Mouse (Mus musculus) right cerebral cortex, postnatal 10 days (tissue): ENCODE measurements at regions not wholly inside any gene's neighbourhood (a gene's known extent, or its start where the extent isn't known, plus 50 kb on each side); places are given as distances from the start of the nearest gene placed in this dataset.

Source experiments
- DNase-seq, 2 experiments: peaks; one replicate each; pipeline ENCODE4 v3.0.0; 2021; ENCODE audit warnings: low spot score in 2 of 2

DNA sequence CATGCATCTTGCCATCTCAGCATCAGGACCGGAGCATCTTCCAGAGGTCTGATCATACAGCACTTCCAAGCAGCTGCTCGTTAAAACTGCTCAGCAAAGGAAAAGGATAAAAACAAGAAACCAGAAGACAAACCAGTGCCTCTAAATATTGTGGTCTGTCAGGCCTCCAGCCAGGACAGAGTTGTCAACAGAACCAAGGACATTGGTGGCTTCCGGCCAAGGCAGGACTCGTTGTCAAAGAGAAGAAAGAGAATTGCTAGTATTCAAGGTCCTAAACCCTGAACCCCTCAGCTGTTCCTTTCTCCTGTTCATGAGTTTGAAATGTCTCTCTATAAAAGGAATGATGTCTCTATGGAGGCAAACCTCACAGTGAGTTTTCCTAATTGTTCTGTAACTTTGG, 155.0 kb downstream of the Sp3 start:
- DNase-seq = peak in 1 of 2 experiments; percentile 44

DNA sequence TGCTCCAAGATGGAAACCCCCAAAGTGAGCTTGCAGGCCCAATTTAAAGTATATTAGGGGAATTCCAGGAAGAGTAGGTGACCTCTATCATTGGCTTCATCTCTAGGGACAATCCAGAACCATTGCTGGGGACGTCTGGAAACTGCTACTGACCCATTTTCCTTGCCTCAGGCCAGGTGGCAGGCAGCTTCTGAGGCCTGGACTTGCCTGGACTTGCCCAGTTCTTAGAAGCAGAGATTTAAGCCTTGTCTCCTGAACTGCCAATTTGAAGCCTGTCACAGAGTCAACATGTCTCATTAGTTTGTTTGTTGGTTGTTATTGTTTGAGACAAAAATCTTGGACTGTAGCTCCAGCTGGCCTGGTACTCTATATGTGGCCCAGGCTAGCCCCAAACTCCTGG, 151.1 kb downstream of the Sp3 start:
- no peak for DNase-seq

DNA sequence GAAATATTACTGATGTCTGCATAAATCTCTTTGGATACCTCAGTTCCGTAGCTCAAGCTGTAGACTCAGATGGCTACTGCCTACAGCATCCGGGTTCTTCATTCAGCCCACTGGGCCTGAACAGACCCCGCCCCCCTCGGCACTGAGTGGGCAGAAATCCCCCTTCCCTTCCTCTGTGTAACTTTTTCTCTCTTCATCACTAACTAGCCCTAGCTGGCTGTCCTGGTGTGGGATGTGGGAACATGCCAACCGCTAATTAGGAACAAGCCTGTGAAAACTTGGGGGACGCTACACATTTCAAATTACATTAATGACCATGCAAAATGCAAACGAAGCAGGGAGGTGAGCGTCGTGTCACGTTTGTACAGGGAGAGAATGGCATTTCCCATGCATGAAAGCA, 147.5 kb downstream of the Sp3 start:
- no peak for DNase-seq

DNA sequence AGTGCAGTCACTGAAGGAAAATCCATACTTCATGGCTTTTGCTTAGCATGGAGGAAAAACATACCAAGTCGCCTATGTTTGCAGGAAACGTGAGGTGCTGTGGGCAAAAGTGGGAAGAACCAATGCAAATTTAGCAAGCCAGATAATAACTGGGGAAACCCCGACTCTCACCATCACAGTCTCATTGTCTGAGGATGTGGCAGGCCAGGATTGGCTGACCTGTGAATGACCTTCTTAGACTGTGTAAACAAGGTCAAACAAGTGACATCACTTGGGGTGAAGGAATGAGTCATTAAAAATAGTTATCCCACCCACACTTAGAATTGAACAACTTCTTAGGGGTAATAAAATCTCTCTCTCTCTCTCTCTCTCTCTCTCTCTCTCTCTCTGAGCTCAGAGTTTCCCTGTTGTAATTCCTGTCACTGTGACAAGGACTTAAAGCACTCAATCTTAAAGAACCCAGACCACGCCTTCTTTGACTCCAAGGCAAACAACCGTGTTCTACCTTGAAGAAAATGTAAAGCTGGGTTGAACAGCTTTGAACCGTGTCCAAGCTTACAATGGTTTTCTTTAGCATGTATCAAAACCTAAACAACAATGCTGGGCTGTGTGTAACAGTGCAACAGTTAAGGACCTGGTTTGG, 142.0 kb downstream of the Sp3 start:
- no peak for DNase-seq

DNA sequence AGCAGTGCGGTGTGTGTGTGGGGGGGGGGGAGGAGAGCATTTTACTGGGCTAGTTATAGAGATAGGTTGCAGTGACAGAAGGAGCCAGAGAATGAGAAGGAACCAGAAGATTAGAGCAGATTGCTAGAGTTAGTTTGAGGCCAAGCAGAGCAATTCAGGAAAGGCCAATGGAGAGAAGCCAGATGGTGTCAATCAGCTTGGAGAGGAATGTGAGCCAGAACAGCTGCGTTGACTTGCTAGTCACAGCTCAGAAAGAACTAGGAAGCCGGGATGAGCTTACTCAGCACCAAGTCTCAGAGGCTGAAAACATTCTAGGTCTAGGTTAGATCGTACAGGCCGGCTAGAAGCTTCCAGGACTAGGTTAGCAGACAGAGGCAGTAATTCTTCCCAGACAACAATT, 140.6 kb downstream of the Sp3 start:
- no peak for DNase-seq

DNA sequence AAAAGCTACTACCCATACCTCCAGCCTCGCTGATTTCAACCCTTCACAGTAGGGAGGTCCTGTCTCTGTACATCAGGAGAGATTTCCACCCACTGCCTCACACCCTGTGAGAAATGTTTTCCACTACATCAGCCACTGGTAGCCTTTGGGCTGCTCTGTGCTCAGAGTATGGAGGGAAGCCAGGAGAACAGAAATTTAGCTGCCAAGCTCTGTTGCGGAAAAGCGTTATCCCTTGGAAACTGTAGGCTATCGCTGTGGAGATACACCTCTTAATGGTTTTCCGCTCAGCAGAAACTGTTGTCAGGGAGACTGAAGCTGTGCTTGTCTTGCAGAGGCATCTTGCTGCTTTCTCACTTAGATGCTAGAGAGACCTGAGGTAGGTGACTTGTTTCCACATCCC, 138.9 kb downstream of the Sp3 start:
- DNase-seq = peak; percentile 25 to 53

DNA sequence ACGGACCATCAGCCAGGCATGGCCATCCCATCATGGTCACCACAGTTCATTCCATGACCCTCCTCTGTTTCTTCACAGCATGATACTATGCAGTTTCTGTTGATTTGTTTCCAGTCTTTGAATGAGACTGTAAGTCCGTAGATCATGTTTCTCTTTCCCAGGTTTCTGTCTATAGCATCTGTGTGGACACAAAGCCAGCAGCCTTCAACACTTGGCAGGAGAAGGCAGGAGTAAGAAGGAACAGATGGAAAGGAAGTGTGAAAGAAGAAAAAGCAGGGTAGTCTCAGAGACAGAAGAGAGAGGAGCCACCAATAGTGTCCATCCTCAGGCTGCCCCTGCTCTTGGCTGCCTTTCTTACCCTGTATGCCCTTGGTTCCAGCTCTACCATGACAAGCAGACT, 136.6 kb downstream of the Sp3 start:
- DNase-seq = peak in 1 of 2 experiments; percentile 38

DNA sequence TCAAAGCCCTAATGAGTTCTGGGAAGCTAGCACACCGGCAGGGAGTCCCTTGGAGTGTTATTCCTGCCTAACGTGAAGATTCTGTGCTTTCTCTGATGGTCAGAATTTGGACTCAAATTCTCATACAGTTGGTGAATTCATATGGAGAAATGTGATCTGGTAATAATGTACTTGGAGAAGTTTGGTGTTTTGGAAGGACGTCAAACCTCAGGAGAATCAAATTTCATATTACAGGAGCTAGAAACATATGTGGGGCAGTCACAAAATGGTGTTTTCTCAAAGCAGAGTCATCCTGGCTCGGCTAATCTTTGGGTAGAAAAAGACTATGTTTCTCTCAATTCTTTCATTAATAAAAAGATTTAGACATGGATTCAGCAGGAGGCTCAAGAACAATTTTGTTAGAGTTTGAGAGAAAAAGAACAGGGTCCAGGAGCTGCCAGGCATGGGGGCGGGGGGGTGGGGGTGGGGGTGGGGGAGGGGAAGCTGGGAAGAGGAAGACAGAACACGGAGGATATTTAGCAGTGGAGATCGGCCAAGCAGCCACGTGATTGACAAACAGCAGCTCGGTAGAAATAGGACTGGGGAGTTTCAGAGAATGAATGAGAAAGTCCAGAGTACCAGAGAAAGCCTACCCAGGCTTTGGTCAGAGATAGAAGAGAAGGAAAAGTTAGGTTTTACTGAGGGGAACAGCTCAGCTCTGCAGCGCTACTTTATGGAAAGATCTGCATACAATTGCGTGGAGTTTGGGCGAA, 130.6 kb downstream of the Sp3 start:
- no peak for DNase-seq

DNA sequence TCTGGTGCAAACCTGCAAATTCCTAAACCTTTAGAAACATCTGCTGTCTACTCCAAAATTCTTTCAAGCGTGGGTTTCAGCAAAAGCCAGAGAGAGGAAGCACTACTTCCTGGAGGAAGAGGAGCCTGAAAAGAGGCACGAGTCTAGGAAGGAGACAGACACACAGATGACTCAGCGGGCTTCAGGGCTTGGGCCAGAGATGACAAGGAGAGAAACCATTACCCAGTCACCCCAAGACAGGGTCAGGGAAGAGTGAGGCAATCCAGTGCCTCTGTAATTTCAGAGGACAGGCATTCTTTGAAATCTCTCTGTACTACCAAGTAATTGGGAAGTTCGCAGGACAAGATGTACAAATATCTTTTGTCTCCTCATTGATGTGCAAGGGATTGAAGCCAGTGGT, 127.7 kb downstream of the Sp3 start:
- no peak for DNase-seq

DNA sequence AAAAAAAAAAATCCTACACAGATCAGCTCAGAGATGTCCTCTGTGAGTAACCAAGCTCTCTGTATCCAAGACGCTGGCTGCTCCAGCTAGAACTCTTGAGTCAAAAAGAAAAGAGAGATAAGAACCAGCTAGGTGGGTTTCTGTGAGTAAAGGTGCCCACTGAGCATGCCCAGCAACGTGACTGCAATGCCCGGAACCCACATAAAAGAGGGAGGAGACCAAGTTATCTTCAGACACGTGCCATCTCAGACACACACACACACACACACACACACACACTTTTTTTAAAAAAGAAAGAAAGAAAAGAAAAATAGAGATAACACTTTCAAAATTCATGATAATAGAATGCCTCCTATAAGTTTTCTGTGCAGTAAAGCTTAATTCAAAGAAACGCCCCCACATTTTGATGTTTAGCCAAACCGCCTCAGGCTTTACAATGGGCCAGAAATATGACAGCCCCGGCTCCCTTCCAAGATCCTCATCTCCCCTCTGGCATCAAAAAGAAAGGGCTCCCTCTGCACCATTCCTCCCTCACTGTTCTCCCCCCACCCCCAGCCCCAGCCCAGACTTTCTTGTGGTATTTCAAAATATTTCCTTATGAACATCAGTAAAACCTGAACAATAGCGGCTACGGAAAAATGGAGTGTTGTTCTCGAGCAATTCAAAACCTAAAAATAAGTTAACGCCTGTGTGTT, 124.8 kb downstream of the Sp3 start:
- peak; percentile 47 to 52 for DNase-seq

DNA sequence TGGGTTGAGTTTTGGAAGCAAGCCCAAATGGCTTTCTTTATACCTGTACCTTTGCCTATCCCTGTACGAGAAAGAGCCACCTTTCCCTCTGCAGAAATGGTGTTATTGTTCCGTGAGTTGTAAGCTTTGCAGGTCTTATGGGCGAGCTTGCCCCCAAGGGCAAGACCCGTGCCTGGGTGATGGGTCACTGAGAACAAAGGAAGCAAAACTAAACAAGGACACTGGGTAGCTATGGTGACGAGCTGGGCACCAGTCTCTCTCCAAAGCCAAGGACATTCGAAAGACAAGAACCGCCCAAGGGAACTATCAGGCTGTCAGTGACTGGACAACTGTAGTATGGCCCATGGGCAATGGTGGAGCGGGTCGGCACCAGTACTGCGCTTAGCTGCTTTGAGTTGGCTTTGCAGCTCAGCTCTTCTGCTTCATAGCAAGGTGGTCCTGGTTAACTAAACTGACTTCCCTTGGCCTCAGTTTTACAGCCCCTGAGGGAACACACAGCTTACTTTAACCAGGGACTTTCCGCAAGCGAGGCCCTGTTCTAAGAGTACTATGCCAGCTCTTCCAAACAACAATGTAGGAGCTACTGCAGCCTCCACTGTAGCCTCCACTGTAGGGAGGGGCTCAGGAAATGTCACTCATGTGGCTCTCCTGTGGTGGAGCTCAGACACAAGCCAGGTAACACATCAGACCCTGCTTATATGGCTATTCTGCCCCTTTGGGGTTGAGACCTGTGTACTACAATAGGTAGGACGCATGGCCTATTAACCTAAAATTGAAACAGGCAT, 124.1 kb downstream of the Sp3 start:
- no peak for DNase-seq

DNA sequence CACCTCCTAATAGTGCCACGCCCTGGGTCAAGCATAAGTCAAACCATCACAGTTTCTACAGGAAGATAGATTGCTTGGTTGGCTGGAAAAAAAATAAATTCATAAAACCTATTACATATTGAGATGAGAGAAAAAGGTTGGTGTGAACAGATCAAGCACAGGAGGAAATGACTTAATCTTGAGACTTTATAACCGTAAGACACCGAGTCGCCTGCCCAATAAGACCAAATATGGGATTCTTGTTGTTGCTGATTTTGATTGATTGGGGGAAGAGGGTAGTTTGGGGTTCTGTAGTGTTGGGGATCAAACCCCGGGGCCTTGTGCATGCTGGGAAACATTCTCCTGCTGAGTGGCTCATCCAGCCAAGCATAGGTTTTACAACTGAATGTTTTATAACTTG, 122.9 kb downstream of the Sp3 start:
- no peak for DNase-seq

DNA sequence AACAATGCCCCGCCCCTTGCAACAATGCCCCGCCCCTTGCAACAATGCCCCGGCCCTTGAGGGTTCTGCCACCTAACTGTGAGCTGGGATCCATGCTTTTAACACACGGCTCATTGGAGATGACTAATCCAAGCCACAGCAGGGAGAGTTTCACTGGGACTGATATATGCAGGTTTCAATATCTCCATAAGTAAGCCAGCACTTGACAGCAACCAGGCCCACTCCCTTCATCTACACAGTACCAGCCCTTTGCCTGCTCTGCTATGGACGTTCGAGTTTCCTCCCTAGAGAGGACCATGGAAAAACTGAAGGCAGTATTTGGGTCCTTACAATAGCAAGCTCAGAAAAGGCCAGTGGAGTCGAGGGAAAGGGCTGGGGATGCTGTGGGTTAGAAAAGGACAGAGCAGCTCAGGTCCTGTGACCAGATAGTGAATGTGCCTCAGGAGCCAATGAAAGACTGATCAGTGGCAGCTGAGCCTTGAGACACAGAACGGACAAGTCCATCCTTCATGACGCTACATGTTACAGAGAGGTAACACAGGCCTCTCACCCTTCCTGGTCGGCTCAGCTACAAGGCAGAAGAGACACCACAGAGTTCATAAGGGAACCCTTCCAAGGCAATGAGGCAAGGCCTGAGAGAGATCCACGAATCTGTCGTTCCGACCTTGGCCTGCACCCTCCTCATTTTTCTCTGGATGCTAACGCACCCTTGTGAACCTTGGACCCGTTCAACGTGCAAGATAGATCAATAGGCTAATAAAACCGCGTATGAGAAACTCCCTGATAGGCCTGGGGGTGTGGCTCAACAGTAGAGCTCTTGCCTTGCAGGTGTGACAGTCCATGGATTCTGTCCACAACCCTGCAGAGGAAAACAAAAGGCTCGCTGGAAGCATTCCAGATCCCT, 114.5 kb downstream of the Sp3 start:
- DNase-seq = no peak

DNA sequence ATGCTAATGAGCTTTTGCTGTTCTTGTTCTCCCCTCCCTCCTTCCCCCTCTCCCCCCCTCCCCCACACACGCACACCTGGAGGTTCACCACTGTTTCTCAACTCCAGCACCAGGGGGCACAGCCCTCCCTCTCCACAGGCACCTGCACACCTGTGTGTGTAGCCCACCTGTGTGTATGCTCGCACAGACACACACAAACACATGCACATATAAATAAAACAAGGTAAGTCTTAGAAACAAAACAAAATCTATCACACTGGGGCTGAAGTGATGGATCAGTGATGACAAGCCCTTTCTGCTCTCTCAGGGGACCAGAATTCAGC, 113.9 kb downstream of the Sp3 start:
- DNase-seq = no peak

DNA sequence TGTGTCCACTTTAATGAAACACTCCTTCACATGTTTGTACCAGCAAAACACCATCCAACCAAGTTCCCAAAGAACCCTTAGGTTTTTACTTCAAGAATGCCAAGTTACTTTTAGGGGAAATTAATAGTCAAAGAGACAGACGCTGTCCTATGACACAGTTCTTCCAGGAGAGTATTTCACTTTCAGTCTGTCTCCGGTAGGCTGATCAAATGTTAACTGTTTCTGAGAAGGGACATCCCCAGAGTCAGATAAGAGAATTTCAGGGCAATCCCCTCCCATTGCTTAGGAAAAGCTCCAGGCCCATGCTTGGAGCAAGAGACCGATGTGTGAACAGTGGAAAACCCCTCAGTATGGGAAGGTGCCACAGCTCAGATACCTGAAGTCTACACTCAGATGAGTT, 112.1 kb downstream of the Sp3 start:
- no peak for DNase-seq

DNA sequence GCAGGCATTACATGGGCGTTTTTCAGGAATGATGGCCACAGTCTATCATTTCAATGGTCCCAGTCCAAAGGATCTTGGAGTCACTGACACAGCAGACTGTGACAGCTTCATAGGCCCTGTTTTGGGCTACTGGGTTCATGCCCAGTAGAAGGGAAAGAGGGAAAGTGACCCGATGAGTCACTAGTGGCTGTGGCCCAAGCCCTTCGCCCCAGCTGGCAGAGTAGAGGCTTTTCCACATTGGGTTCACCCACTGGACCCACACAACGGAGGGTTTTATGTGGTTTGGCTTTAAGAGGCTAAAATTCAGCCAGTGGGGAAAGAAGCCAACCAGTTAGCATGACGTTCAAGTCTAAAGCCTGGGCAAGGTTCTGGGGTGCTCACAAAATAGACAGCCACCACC, 108.4 kb downstream of the Sp3 start:
- peak; percentile 67 to 68 for DNase-seq

DNA sequence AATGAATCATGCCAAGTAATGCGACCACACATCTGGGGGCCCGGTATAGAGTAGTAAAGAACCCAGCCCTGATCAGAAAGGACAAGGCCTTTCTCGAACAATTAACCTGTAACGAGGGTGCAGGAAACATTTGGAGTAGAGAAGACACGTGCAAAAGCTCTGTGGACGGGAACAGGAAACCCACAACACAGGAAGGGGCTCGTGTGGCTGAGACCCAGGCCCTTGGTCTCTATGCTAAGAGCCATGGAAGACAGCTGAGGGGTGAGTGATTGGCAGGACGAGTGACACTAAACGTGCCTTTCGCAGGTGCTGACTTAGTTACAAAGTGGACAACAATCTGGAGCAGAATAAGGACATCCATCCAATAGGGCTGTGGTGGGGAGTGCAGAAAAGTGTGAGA, 106.3 kb downstream of the Sp3 start:
- no peak for DNase-seq

DNA sequence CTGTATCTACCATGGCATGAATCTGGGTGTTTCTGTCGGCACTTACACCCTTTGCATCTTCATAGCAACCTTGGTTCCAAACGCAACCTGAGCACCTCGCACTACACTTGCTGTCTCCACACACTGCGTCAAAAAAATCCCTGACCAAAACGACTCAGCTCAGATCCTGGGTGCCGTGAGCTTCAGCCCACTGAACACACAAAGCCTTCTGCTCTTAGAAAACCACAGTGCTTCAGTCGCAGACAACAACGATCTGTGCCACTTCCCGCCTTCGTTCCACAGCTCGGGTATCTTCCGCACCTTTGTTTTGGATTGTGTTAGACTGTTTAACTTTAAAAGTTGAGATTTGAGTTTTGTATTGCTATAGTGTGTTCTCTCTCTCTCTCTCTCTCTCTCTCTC, 105.7 kb downstream of the Sp3 start:
- no peak for DNase-seq

DNA sequence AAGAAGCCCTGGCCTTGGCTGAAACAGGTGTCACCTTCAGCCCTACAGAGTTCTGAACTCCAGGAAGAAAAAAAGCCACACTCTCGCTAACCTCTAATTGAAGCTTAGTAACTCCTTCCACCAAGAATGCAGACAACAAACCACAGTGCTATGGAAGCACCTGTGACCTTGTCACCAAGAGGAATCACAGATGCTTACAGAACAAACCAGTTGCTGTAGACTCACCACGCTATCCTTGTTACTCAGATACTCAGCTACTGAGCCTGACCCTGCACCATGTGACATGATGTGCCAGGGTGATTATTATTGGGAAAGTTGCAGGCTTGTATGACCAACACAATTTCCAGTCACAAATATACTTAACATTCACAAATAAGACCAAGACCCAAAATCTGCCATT, 104.6 kb downstream of the Sp3 start:
- DNase-seq = no peak

DNA sequence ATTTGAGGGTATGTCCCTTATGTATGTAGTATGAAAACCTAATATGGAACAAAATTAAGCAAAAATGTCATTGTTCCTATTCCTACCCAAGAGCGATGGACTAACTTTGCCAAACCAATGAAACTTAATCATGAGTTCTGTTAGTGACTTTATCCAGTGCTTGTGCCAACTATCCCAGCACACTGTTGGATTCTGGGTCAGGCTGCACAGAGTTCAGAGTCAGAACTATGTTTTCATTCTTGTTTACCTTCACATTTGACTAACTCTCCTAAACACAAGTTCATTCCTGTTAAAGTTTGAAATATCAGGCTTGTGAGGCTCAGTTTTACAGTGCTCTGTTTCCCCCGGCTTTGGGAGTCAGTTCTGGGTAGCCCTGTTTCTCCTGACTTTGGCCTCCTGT, 100.2 kb downstream of the Sp3 start:
- no peak for DNase-seq

DNA sequence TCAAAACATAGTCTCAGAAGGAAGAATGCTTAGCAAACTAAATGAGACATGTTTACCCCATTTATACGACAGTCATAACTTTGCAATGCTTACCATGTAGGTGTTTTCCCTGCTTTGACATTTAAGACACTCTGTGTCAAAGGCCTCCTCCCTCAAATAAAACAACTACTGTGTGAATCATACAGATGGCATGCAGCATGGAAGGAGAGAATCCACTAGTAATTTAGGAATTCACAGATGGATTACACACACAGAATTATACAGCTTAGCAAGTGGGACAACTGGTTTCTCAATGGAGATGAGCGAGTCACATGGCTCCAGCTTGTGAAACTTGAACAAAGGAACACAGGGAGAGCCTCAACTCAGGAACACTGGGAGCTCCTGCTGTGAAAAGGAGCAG, 98.7 kb downstream of the Sp3 start:
- no peak for DNase-seq

DNA sequence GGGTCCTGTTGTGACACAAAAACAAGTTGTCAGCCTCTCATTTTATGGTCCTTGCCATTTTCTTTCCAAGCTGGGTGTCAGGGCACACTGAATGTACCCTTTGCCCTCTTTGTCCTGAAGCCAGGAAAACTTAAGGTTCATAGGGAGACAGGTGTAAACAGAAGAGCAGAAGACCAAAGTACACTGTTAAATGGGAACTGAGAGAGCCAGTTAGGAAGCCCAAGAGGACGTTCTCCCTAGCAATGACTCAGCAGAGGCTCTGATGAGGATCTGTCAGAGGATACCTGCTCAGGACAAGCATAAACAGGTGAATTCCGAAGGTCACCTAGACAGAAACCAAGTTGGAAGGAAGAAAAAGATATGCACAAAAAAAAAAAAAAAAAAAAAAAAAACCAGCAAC, 94.0 kb downstream of the Sp3 start:
- DNase-seq = no peak
